ENCODE assay signal across 27 mouse cellular contexts in the genomic region with DNA sequence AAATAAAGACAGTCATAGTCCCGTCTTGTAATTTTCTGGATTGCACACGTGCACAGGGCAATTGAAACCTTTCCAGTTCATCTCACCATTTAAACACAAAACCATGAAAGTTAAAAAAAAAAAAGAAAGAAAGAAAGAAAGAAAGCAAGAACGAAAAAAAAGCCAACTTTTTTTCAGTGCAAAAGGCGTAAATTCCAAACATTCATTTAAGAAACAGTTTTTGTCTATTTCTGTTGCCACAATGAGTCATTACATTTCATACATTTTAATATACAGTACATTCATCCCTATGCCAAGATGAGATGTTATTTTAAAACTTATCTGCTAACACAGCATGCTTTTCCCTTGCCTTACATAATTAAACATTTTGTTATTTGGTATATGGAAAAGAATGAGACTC. TPM values are rescaled to one million over a fixed set of nuclear protein-coding genes. Genes with fewer than 3 reads are reported as not detected.
DNase-seq lines count a peak whose midpoint lies in the region; ATAC-seq and TF ChIP-seq lines count a peak whose summit lies in the region.
"Had no signal": no experiment of that assay in that cellular context is flagged by ENCODE, and none has a peak within 500 bp of the region (broad histone marks: within the 10 kb centered on the region; RNA-seq: fewer than 3 reads in every experiment).

No protein-coding gene starts in this region.

- no peak overlapping the region for H3K4me3 ChIP-seq in liver, embryonic 12.5 days
- H3K4me3 ChIP-seq in liver, embryonic 11.5 days (ENCODE audit: low read depth, low read length) = no peak overlapping the region
- no peak overlapping the region for H3K4me3 ChIP-seq in MEL (ENCODE audit: control insufficient read depth in 1 of 2, insufficient read depth in 1 of 2, low read depth in 2 of 2, low read length in 2 of 2)
- no peak overlapping the region for H3K4me3 ChIP-seq in embryonic fibroblast, embryonic 13.5 days (ENCODE audit: insufficient read depth, low read length)
- no peak overlapping the region for H3K4me3 ChIP-seq in kidney, adult 2 months (ENCODE audit: insufficient read depth, low read depth, low read length)
- H3K4me3 ChIP-seq in thymus, adult 2 months (ENCODE audit: control insufficient read depth, insufficient read depth, low read length) = no peak overlapping the region
- H3K4me3 ChIP-seq: embryonic facial prominence, embryonic 12.5 days; embryonic facial prominence, embryonic 15.5 days; forebrain, embryonic 12.5 days; forebrain, embryonic 15.5 days; heart, embryonic 13.5 days had no signal

- ATAC-seq in liver, embryonic 12.5 days = no peak
- ATAC-seq in liver, embryonic 11.5 days (replicated peaks; ENCODE audit: low FRiP score) = no peak
- ATAC-seq: forebrain, embryonic 15.5 days; hindbrain, postnatal 0 days; inflammation-experienced regulatory T-cells, adult 6 months; Patski had no signal

- 82% methylated on average over 4 of the region's 4 CpGs for WGBS in liver, embryonic 12.5 days (ENCODE audit: insufficient replicate concordance)
- 84% methylated on average over 4 of the region's 4 CpGs for WGBS in liver, embryonic 11.5 days
- WGBS in kidney, adult 2 months = 94% methylated on average over 4 of the region's 4 CpGs
- WGBS in thymus, adult 2 months = 93% methylated on average over 4 of the region's 4 CpGs

- TF ChIP-seq POLR2A in MEL (IDR thresholded peaks at IDR 0.05; ENCODE audit: control insufficient read depth in 1 of 2, insufficient read depth in 1 of 2, low read depth in 1 of 2, low read length in 2 of 2, poor library complexity in 1 of 2) = no peak
- TF ChIP-seq POLR2A in embryonic fibroblast, embryonic 13.5 days (IDR thresholded peaks at IDR 0.05; ENCODE audit: low read depth, low read length) = no peak
- no peak for TF ChIP-seq POLR2A in kidney, adult 2 months (IDR thresholded peaks at IDR 0.05; ENCODE audit: low read depth, low read length)
- TF ChIP-seq POLR2A in thymus, adult 2 months (IDR thresholded peaks at IDR 0.05; ENCODE audit: control insufficient read depth, extremely low read depth, insufficient read depth, low read length, poor library complexity) = no peak

- no peak overlapping the region for H3K4me2 ChIP-seq in liver, embryonic 12.5 days
- H3K4me2 ChIP-seq in liver, embryonic 11.5 days = no peak overlapping the region
- H3K4me2 ChIP-seq: embryonic facial prominence, embryonic 12.5 days; embryonic facial prominence, embryonic 15.5 days; forebrain, embryonic 12.5 days; forebrain, embryonic 15.5 days; heart, embryonic 13.5 days; hindbrain, embryonic 14.5 days had no signal

- TF ChIP-seq EP300 in MEL (IDR thresholded peaks at IDR 0.05; ENCODE audit: low read depth in 1 of 2, low read length in 2 of 2) = peak in 1 of 2 experiments; percentile 29; a peak in 1 of 4 replicates

- H3K79me2 ChIP-seq in MEL (ENCODE audit: control insufficient read depth, insufficient read depth, low read length, poor library complexity) = peaks cover 2% of the 10 kb centered on the region; the same call in 1 of the 2 replicates

- H3K4me1 ChIP-seq in liver, embryonic 12.5 days = peaks cover 57% of the 10 kb centered on the region
- H3K4me1 ChIP-seq in liver, embryonic 11.5 days (replicated peaks; ENCODE audit: control insufficient read depth, insufficient read depth, low read length) = peaks cover 12% of the 10 kb centered on the region
- H3K4me1 ChIP-seq in MEL (ENCODE audit: control insufficient read depth in 1 of 2, insufficient read depth in 2 of 2, low read length in 2 of 2) = peaks cover 12 to 22% of the 10 kb centered on the region in 2 experiments
- peaks cover 2% of the 10 kb centered on the region for H3K4me1 ChIP-seq in embryonic fibroblast, embryonic 13.5 days (ENCODE audit: control insufficient read depth, insufficient read depth, low read length)
- H3K4me1 ChIP-seq in kidney, adult 2 months (ENCODE audit: control insufficient read depth, insufficient read depth, low read length) = no peaks in the 10 kb centered on the region; the same call in 1 of the 2 replicates
- H3K4me1 ChIP-seq in thymus, adult 2 months (replicated peaks; ENCODE audit: control insufficient read depth, insufficient read depth, low read length) = peaks cover 4% of the 10 kb centered on the region
- H3K4me1 ChIP-seq: embryonic facial prominence, embryonic 12.5 days had no signal

- no peak for TF ChIP-seq RAD21 in MEL (IDR thresholded peaks at IDR 0.05; ENCODE audit: low read depth, low read length)

- no peak for TF ChIP-seq CTCF in MEL (IDR thresholded peaks at IDR 0.05 in 2 of 3, conservative IDR thresholded peaks at IDR 0.05 in 1 of 3; ENCODE audit: control insufficient read depth in 1 of 3, insufficient read depth in 1 of 3, low read depth in 2 of 3, low read length in 3 of 3, poor library complexity in 1 of 3, severe bottlenecking in 1 of 3)
- TF ChIP-seq CTCF in embryonic fibroblast, embryonic 13.5 days (IDR thresholded peaks at IDR 0.05; ENCODE audit: borderline replicate concordance, insufficient read depth, low read length) = no peak
- no peak for TF ChIP-seq CTCF in kidney, adult 2 months (conservative IDR thresholded peaks at IDR 0.05; ENCODE audit: insufficient read depth, insufficient read length, low read depth, low read length)
- TF ChIP-seq CTCF in thymus, adult 2 months (IDR thresholded peaks at IDR 0.05; ENCODE audit: borderline replicate concordance, control insufficient read depth, extremely low read depth, insufficient read depth, low read length, poor library complexity) = no peak

- H3K9ac ChIP-seq in liver, embryonic 12.5 days = no peak overlapping the region
- H3K9ac ChIP-seq in liver, embryonic 11.5 days (ENCODE audit: low read depth, low read length) = no peak overlapping the region
- no peak overlapping the region for H3K9ac ChIP-seq in MEL (ENCODE audit: control insufficient read depth, low read depth, low read length, poor library complexity, severe bottlenecking)
- H3K9ac ChIP-seq: embryonic facial prominence, embryonic 12.5 days; embryonic facial prominence, embryonic 15.5 days; forebrain, embryonic 12.5 days; forebrain, embryonic 15.5 days; heart, embryonic 13.5 days; hindbrain, embryonic 14.5 days had no signal

- no peaks in the 10 kb centered on the region for H3K9me3 ChIP-seq in liver, embryonic 12.5 days (replicated peaks)
- H3K9me3 ChIP-seq in liver, embryonic 11.5 days (ENCODE audit: control insufficient read depth, low read length) = no peaks in the 10 kb centered on the region
- no peaks in the 10 kb centered on the region for H3K9me3 ChIP-seq in MEL (replicated peaks; ENCODE audit: insufficient read depth, low read length)
- H3K9me3 ChIP-seq: embryonic facial prominence, embryonic 12.5 days; embryonic facial prominence, embryonic 15.5 days; forebrain, embryonic 15.5 days; heart, embryonic 13.5 days had no signal

- H3K27ac ChIP-seq in liver, embryonic 12.5 days = peak overlapping the region; percentile 90; the same call in 1 of the 2 replicates
- no peak overlapping the region for H3K27ac ChIP-seq in liver, embryonic 11.5 days (ENCODE audit: low read depth, low read length)
- H3K27ac ChIP-seq in MEL (ENCODE audit: control insufficient read depth, low read depth, low read length) = peak overlapping the region; percentile 40
- H3K27ac ChIP-seq in embryonic fibroblast, embryonic 13.5 days (ENCODE audit: insufficient read depth, low read length) = peak overlapping the region; percentile 84
- H3K27ac ChIP-seq in kidney, adult 2 months (ENCODE audit: insufficient read depth, low read depth, low read length) = no peak overlapping the region
- H3K27ac ChIP-seq in thymus, adult 2 months (ENCODE audit: control insufficient read depth, insufficient read depth, low read length) = no peak overlapping the region
- H3K27ac ChIP-seq: embryonic facial prominence, embryonic 12.5 days; embryonic facial prominence, embryonic 15.5 days; forebrain, embryonic 12.5 days; forebrain, embryonic 15.5 days; heart, embryonic 13.5 days; hindbrain, embryonic 14.5 days; hindbrain, postnatal 0 days had no signal

- H3K27me3 ChIP-seq in liver, embryonic 12.5 days (replicated peaks) = peaks cover 10% of the 10 kb centered on the region; the same call in 1 of the 2 replicates
- H3K27me3 ChIP-seq in liver, embryonic 11.5 days (replicated peaks; ENCODE audit: control insufficient read depth, insufficient read depth, low read length) = no peaks in the 10 kb centered on the region
- no peaks in the 10 kb centered on the region for H3K27me3 ChIP-seq in MEL (ENCODE audit: control insufficient read depth in 1 of 2, insufficient read depth in 2 of 2, low read length in 2 of 2)
- no peaks in the 10 kb centered on the region for H3K27me3 ChIP-seq in kidney, adult 2 months (replicated peaks; ENCODE audit: control insufficient read depth, insufficient read depth, low read length)
- H3K27me3 ChIP-seq in thymus, adult 2 months (ENCODE audit: control insufficient read depth, insufficient read depth, low read length) = no peaks in the 10 kb centered on the region
- H3K27me3 ChIP-seq: embryonic facial prominence, embryonic 12.5 days; embryonic facial prominence, embryonic 15.5 days; forebrain, embryonic 15.5 days; Patski had no signal

- no peaks in the 10 kb centered on the region for H3K36me3 ChIP-seq in liver, embryonic 12.5 days
- H3K36me3 ChIP-seq in liver, embryonic 11.5 days (ENCODE audit: control insufficient read depth, insufficient read depth, low read length) = no peaks in the 10 kb centered on the region
- peaks cover 0 to 24% of the 10 kb centered on the region in 2 experiments; a peak in 2 of 4 replicates for H3K36me3 ChIP-seq in MEL (ENCODE audit: control insufficient read depth in 1 of 2, insufficient read depth in 2 of 2, low read length in 2 of 2)
- H3K36me3 ChIP-seq in kidney, adult 2 months (ENCODE audit: control insufficient read depth, insufficient read depth, low read length) = no peaks in the 10 kb centered on the region
- no peaks in the 10 kb centered on the region for H3K36me3 ChIP-seq in thymus, adult 2 months (ENCODE audit: control insufficient read depth, insufficient read depth, low read length)
- H3K36me3 ChIP-seq: embryonic facial prominence, embryonic 12.5 days; embryonic facial prominence, embryonic 15.5 days; forebrain, embryonic 12.5 days; forebrain, embryonic 15.5 days; heart, embryonic 13.5 days had no signal

- DNase-seq in liver, embryonic 11.5 days (ENCODE audit: low spot score) = no peak
- no peak for DNase-seq in MEL (ENCODE audit: low read depth, low spot score)
- no peak for DNase-seq in kidney, adult 2 months
- no peak for DNase-seq in thymus, adult 2 months
- DNase-seq: adrenal gland, postnatal 10 days; adrenal gland, postnatal 36 days; cerebellum, adult 11 months; cerebellum, adult 2 months; cerebellum, adult 9-11 months; cerebellum, postnatal 25 days; gastrocnemius, postnatal 25 days; heart, adult 18-20 months; heart, postnatal 14 days; heart, postnatal 4 days had no signal

RNA-seq across cellular contexts. Expression of gene Haao, which starts 11.9 kb away (rescaled TPM):
- polyA plus RNA-seq in liver, embryonic 12.5 days (2016; fragmentation: Nextera tagmentation; extraction: Ambion mirVana) = 7.1 and 7.7 TPM in 2 replicates
- 4.3 and 4.8 TPM in 2 replicates for polyA plus RNA-seq in liver, embryonic 11.5 days (2014; fragmentation: Nextera tagmentation; extraction: Ambion mirVana)
- total RNA-seq in MEL (2012; rRNA removed) = 1.2 and 1.5 TPM in 2 replicates
- polyA plus RNA-seq in MEL (2012; ENCODE audit: insufficient read depth in 1 of 2, insufficient read length in 2 of 2, low read depth in 1 of 2, low replicate concordance in 2 of 2, missing spikeins in 1 of 2) = 1 to 10 TPM in 1 of 2 experiments, not detected in 1; 2.8 TPM
- polyA plus RNA-seq in embryonic fibroblast, embryonic 13.5 days (2011; ENCODE audit: insufficient read length, low read depth, missing spikeins) = not detected in 2 replicates
- polyA plus RNA-seq in kidney, adult 2 months (2012; rRNA removed) = 201 and 213 TPM in 2 replicates
- polyA plus RNA-seq in thymus, adult 2 months (2012; rRNA removed) = 10.4 and 11.4 TPM in 2 replicates
- total RNA-seq: gastrocnemius, postnatal 25 days; heart, postnatal 14 days had no signal
- polyA plus RNA-seq: erythroblast, embryonic 14.5 days; forebrain, embryonic 12.5 days; forebrain, embryonic 15.5 days; hindbrain, embryonic 11.5 days; hindbrain, embryonic 14.5 days; Patski had no signal

Comparison
In these comparisons a context has a peak if more than half of its experiments do, and no peak if none do; other contexts are left out.
1. H3K27ac ChIP-seq: peak in liver, embryonic 12.5 days (single experiment), MEL (single experiment) and embryonic fibroblast, embryonic 13.5 days (single experiment); none in liver, embryonic 11.5 days (single experiment), kidney, adult 2 months (single experiment) and thymus, adult 2 months (single experiment).
2. RNA of gene Haao, which starts 11.9 kb away (polyA plus RNA-seq): 201 to 213 TPM in kidney, adult 2 months; 10.4 to 11.4 TPM in thymus, adult 2 months, 7.1 to 7.7 TPM in liver, embryonic 12.5 days, 4.3 to 4.8 TPM in liver, embryonic 11.5 days, 2.8 TPM in MEL and not detected in embryonic fibroblast, embryonic 13.5 days; every median in the first group is over 10 times any median in the second.